Mouse (Mus musculus) lung, postnatal 4 days (tissue): ENCODE measurements at regions not wholly inside any gene's neighbourhood (a gene's known extent, or its start where the extent isn't known, plus 50 kb on each side); places are given as distances from the start of the nearest gene placed in this dataset.
A peak's percentile ranks its signal among the peaks of the same experiment; 100 is the strongest.

Experiments used
- DNase-seq, 2 experiments: peaks; one replicate each; pipeline ENCODE4 v3.0.0; 2021

- no peak for DNase-seq
Measured at GRCm38 (mm10) chr1:193552348-193552747, 182.2 kb upstream of the Camk1g start.

GRCm38 (mm10) chr1:193551340-193551739 is 181.2 kb upstream of the Camk1g start:
- DNase-seq, result no peak

GRCm38 (mm10) chr1:193550761-193551160 is 180.7 kb upstream of the Camk1g start:
- no peak for DNase-seq

GRCm38 (mm10) chr1:193547356-193547755 is 177.3 kb upstream of the Camk1g start:
- DNase-seq, result no peak

GRCm38 (mm10) chr1:193546044-193546432 is 175.9 kb upstream of the Camk1g start:
- DNase-seq, result no peak

- no peak for DNase-seq
Measured at GRCm38 (mm10) chr1:193545406-193546043, 175.4 kb upstream of the Camk1g start.

GRCm38 (mm10) chr1:193544804-193545203 is 174.7 kb upstream of the Camk1g start:
- no peak for DNase-seq

- DNase-seq, result no peak
Measured at GRCm38 (mm10) chr1:193543834-193544233, 173.7 kb upstream of the Camk1g start.

- no peak for DNase-seq
Measured at GRCm38 (mm10) chr1:193543284-193543683, 173.2 kb upstream of the Camk1g start.

- DNase-seq, result peak in 1 of 2 experiments; percentile 27
Measured at GRCm38 (mm10) chr1:193541934-193542580, 172.0 kb upstream of the Camk1g start.

- no peak for DNase-seq
Measured at GRCm38 (mm10) chr1:193541281-193541680, 171.2 kb upstream of the Camk1g start.

GRCm38 (mm10) chr1:193540486-193540885 is 170.4 kb upstream of the Camk1g start:
- DNase-seq, result no peak

- no peak for DNase-seq
Measured at GRCm38 (mm10) chr1:193539261-193539660, 169.2 kb upstream of the Camk1g start.

- no peak for DNase-seq
Measured at GRCm38 (mm10) chr1:193538425-193538824, 168.3 kb upstream of the Camk1g start.

GRCm38 (mm10) chr1:193537616-193538015 is 167.5 kb upstream of the Camk1g start:
- no peak for DNase-seq

GRCm38 (mm10) chr1:193536552-193536951 is 166.5 kb upstream of the Camk1g start:
- no peak for DNase-seq

GRCm38 (mm10) chr1:193534449-193534848 is 164.4 kb upstream of the Camk1g start:
- no peak for DNase-seq

- no peak for DNase-seq
Measured at GRCm38 (mm10) chr1:193526501-193526900, 156.4 kb upstream of the Camk1g start.

- no peak for DNase-seq
Measured at GRCm38 (mm10) chr1:193522007-193522406, 151.9 kb upstream of the Camk1g start.

GRCm38 (mm10) chr1:193518840-193519239 is 148.7 kb upstream of the Camk1g start:
- DNase-seq, result no peak

GRCm38 (mm10) chr1:193517968-193518367 is 147.9 kb upstream of the Camk1g start:
- no peak for DNase-seq

GRCm38 (mm10) chr1:193517293-193517692 is 147.2 kb upstream of the Camk1g start:
- no peak for DNase-seq

GRCm38 (mm10) chr1:193516395-193516794 is 146.3 kb upstream of the Camk1g start:
- no peak for DNase-seq

- DNase-seq, result peak; percentile 55
Measured at GRCm38 (mm10) chr1:193513929-193514710, 144.0 kb upstream of the Camk1g start.
